Mouse (Mus musculus): ENCODE data around the gene Nfkbil1.

- no peak for TF ChIP-seq POLR2A (IDR thresholded peaks at IDR 0.05; ENCODE audit: low read depth, low read length)
- no peak for TF ChIP-seq CTCF (IDR thresholded peaks at IDR 0.05; ENCODE audit: extremely low read depth, insufficient read length, insufficient replicate concordance, low read depth, low read length)
Observed at GRCm38 (mm10) chr17:35191723-35192122, 43.9 kb downstream of the Nfkbil1 start.
